32 mouse cellular contexts compared by ENCODE assay signal in the genomic region with DNA sequence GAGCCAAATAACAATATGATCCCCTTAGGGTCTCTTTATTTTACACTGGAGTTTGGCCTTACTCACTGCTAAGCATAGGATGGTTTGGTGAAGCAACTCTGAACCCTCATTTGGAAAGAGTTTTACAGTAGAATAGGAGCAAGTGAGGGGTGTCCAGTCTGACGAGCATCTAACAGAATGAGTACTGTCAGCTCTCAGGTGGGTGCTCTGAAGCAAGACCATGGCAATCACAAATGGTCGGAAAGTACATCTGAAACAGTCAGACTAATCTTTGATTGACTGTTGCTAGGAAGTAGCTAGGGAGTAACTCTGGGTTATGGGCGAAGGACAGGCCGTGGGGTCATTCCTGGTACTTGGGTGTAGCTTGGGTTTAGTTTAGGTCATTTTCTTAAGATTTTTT. TPM values are rescaled to one million over a fixed set of nuclear protein-coding genes. Genes with fewer than 3 reads are reported as not detected.
"Had no signal": no experiment of that assay in that cellular context is flagged by ENCODE, and none has a peak within 500 bp of the region (broad histone marks: within the 10 kb centered on the region; RNA-seq: fewer than 3 reads in every experiment).

No protein-coding gene starts in this region.

RNA-seq across cellular contexts. Expression of a gene that starts 6.5 kb away (rescaled TPM):
- total RNA-seq: common myeloid progenitor, adult 5-6 weeks; forebrain, postnatal 0 days; gastrocnemius, adult 18-20 months; gastrocnemius, adult 2 months; gastrocnemius, adult 8-10 months; gastrocnemius, postnatal 10 days; gastrocnemius, postnatal 14 days; gastrocnemius, postnatal 25 days; gastrocnemius, postnatal 36 days; gastrocnemius, postnatal 4 days; granulocyte monocyte progenitor cell, adult 5-6 weeks; heart, adult 18-20 months; heart, adult 2 months; heart, adult 8-10 months had no signal
- polyA plus RNA-seq: cortical plate, adult 2 months; embryonic facial prominence, embryonic 10.5 days; embryonic facial prominence, embryonic 11.5 days; embryonic facial prominence, embryonic 12.5 days; embryonic facial prominence, embryonic 13.5 days; embryonic facial prominence, embryonic 14.5 days; embryonic facial prominence, embryonic 15.5 days; erythroblast, embryonic 14.5 days; forebrain, embryonic 10.5 days; forebrain, embryonic 11.5 days; forebrain, embryonic 12.5 days; forebrain, embryonic 13.5 days; forebrain, embryonic 14.5 days; forebrain, embryonic 15.5 days; forebrain, embryonic 16.5 days; forebrain, postnatal 0 days; frontal cortex, adult 2 months; gonadal fat pad, adult 2 months; heart, adult 2 months; heart, embryonic 10.5 days had no signal
